Mouse (Mus musculus) brain, adult 10 weeks (tissue): ENCODE results near the gene Mturn. TPM values are rescaled to one million over a fixed set of nuclear protein-coding genes. Genes with fewer than 3 reads are reported as not detected.

Source experiments
- polyA plus RNA-seq: library from polyadenylated mRNA; stranded (reverse); fragments of 350-450 nt; fragmentation: Illumina TruSeq; extraction: RNeasy Lipid Tissue Mini Kit (QIAGEN cat#74804); gene quantifications from one replicate; pipeline ENCODE4 v1.2.3, GENCODE M21; 2015; ENCODE audit warnings: low read depth, low replicate concordance

The Mturn gene
- polyA plus RNA-seq, result 82.9 TPM

DNA sequence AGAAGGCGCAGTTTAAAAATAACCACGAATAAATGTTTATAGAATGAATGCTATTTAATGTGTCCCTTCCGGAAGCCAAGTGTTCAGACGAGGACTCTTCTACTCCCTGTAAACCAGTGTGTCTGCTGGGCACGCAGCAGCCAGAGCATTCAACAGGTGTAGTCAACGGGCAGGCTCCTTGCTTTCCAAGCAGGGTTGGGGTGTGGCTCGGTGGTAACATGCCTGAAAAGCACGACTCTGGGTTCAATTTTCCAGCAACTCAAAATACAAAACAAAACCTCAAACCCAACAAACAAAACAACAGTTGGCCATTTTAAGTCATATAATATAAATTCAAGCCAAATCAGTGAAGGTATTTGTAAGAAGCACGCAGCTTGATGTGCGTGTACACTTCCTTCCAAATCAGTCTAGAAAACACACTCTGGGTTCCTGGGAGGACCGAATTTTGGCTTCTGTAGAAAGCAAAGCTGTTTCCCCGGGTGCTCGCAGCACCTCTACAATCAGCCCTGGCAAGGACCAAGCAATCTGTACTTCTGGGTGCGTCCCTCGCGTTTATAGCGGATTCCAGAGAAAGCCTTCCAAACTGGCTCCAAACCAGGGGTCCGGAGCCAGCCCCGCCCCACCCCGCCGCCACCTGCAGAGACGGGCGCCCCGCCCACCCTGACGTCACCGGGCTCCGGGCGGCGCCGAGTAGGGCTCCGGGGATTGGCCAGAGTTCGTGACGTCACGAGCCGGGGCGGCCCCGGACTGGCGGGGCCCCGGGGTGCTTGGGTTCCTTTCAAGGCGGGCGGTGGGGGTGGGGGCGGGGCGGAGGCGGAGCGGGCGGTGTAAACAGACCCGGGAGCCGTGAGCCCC, at the start of gene Mturn:
TSS of gene Mturn (plus strand) at position 734 of the 855 bp plus-strand sequence.

Other genes with a start within 250 kb of the Mturn start
- 156 TPM for gene Scrn1, start 115.1 kb upstream of the Mturn start, polyA plus RNA-seq
- 8.4 TPM for gene Plekha8, start 86.5 kb upstream of the Mturn start, polyA plus RNA-seq
- 13.3 TPM for gene Fkbp14, start 84.3 kb upstream of the Mturn start, polyA plus RNA-seq
- gene Znrf2, start 135.3 kb downstream of the Mturn start, polyA plus RNA-seq, result 9.4 TPM